Comparison of ENCODE assay signal across 35 mouse cellular contexts in the genomic region with DNA sequence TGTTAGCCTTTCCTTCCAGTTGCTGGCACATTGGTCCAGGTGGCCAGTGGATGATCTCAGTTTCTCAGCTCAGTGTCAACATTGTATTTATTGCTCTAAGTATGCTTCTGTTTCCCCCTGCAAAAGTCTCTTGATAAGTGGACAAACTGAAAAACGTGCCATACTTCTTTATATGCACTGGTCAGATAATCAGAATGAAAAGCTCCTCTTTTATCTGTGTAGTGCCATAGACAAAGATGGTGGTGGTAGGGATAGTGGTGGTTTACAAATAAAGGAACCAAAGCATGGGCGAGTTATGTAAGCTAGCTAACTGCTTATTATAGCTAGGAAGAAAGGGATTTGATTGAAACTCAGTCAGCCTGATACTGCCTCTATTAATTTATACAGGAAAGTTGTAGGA.
"Had no signal": no experiment of that assay in that cellular context is flagged by ENCODE, and none has a peak within 500 bp of the region (broad histone marks: within the 10 kb centered on the region; RNA-seq: fewer than 3 reads in every experiment).

No protein-coding gene starts in this region.

- H3K27ac ChIP-seq: heart, adult 2 months; heart, embryonic 10.5 days; heart, embryonic 13.5 days; heart, embryonic 15.5 days; hindbrain, embryonic 10.5 days; hindbrain, embryonic 12.5 days; hindbrain, embryonic 13.5 days; hindbrain, embryonic 14.5 days; hindbrain, embryonic 15.5 days; hindbrain, postnatal 0 days; intestine, embryonic 15.5 days; kidney, embryonic 15.5 days; kidney, postnatal 0 days; layer of hippocampus, adult 2 months had no signal

- H3K4me2 ChIP-seq: heart, embryonic 11.5 days; heart, embryonic 12.5 days; heart, embryonic 13.5 days; heart, embryonic 15.5 days; hindbrain, embryonic 12.5 days; hindbrain, embryonic 13.5 days; hindbrain, embryonic 14.5 days; hindbrain, embryonic 15.5 days; intestine, embryonic 15.5 days; kidney, embryonic 15.5 days had no signal

- ATAC-seq: hindbrain, embryonic 16.5 days; hindbrain, postnatal 0 days; inflammation-experienced regulatory T-cells, adult 6 months; intestine, embryonic 15.5 days; intestine, embryonic 16.5 days; intestine, postnatal 0 days had no signal

- H3K9ac ChIP-seq: heart, embryonic 12.5 days; heart, embryonic 13.5 days; heart, embryonic 15.5 days; hindbrain, embryonic 12.5 days; hindbrain, embryonic 13.5 days; hindbrain, embryonic 14.5 days; hindbrain, embryonic 15.5 days; intestine, embryonic 15.5 days; kidney, embryonic 15.5 days had no signal

- H3K4me3 ChIP-seq: heart, adult 2 months; heart, embryonic 10.5 days; heart, embryonic 12.5 days; heart, embryonic 13.5 days; heart, embryonic 15.5 days; hindbrain, embryonic 10.5 days; hindbrain, embryonic 12.5 days; hindbrain, embryonic 13.5 days; hindbrain, embryonic 15.5 days; intestine, embryonic 15.5 days; kidney, embryonic 15.5 days; layer of hippocampus, adult 2 months had no signal

- DNase-seq: heart, adult 2 months; heart, postnatal 10 days; heart, postnatal 14 days; heart, postnatal 36 days; heart, postnatal 4 days; kidney, adult 11 months; kidney, adult 18-20 months; kidney, adult 2 months; kidney, adult 8-10 months; kidney, adult 9 months; kidney, postnatal 10 days; kidney, postnatal 14 days; kidney, postnatal 25 days; kidney, postnatal 36 days; layer of hippocampus, adult 9-11 months; layer of hippocampus, postnatal 36 days had no signal

- H3K9me3 ChIP-seq: heart, embryonic 10.5 days; heart, embryonic 12.5 days; heart, embryonic 13.5 days; heart, embryonic 15.5 days; hindbrain, embryonic 10.5 days; hindbrain, embryonic 12.5 days; hindbrain, embryonic 13.5 days; hindbrain, embryonic 15.5 days; intestine, embryonic 15.5 days; kidney, embryonic 15.5 days had no signal

- H3K27me3 ChIP-seq: heart, embryonic 12.5 days; heart, embryonic 13.5 days; heart, embryonic 15.5 days; hindbrain, embryonic 12.5 days; hindbrain, embryonic 13.5 days; hindbrain, embryonic 15.5 days; intestine, embryonic 15.5 days; kidney, embryonic 15.5 days had no signal

- H3K36me3 ChIP-seq: intestine, embryonic 15.5 days had no signal

- H3K4me1 ChIP-seq: heart, embryonic 10.5 days; heart, embryonic 12.5 days; heart, embryonic 13.5 days; heart, embryonic 15.5 days; hindbrain, embryonic 10.5 days; hindbrain, embryonic 12.5 days; hindbrain, embryonic 13.5 days; hindbrain, embryonic 15.5 days; intestine, embryonic 15.5 days; kidney, embryonic 15.5 days had no signal
